Mouse (Mus musculus): Measurements from ENCODE around the gene Il2rb.

The Il2rb gene

GRCm38 (mm10) chr15:78494968-78495406, at the start of gene Il2rb:
Gene Il2rb (minus strand): TSS chr15:78495271.
- peak; percentile 25 to 32 for DNase-seq (ENCODE audit: low spot score in 2 of 2)

GRCm38 (mm10) chr15:78544561-78545001, 49.5 kb upstream of the Il2rb start, which contains the start of gene Sstr3:
Gene Sstr3 (minus strand): TSS chr15:78544685.
- DNase-seq (ENCODE audit: low spot score in 2 of 2), result no peak

- DNase-seq (ENCODE audit: low spot score in 2 of 2), result no peak
Measured at GRCm38 (mm10) chr15:78544041-78544440, 49.0 kb upstream of the Il2rb start.

- DNase-seq (ENCODE audit: low spot score in 2 of 2), result no peak
Measured at GRCm38 (mm10) chr15:78542767-78543303, 47.8 kb upstream of the Il2rb start.

- no peak for DNase-seq (ENCODE audit: low spot score in 2 of 2)
Measured at GRCm38 (mm10) chr15:78542098-78542766, 47.2 kb upstream of the Il2rb start.

- DNase-seq (ENCODE audit: low spot score in 2 of 2), result no peak
Measured at GRCm38 (mm10) chr15:78541606-78542005, 46.5 kb upstream of the Il2rb start.

- DNase-seq (ENCODE audit: low spot score in 2 of 2), result no peak
Measured at GRCm38 (mm10) chr15:78541036-78541435, 46.0 kb upstream of the Il2rb start.

GRCm38 (mm10) chr15:78535723-78536421, 40.8 kb upstream of the Il2rb start:
- DNase-seq (ENCODE audit: low spot score in 2 of 2), result no peak

- no peak for DNase-seq (ENCODE audit: low spot score in 2 of 2)
Measured at GRCm38 (mm10) chr15:78533346-78533835, 38.3 kb upstream of the Il2rb start.

GRCm38 (mm10) chr15:78532566-78533345, 37.7 kb upstream of the Il2rb start:
- DNase-seq (ENCODE audit: low spot score in 2 of 2), result no peak

GRCm38 (mm10) chr15:78531901-78532469, 36.9 kb upstream of the Il2rb start:
- peak; percentile 89 to 96 for DNase-seq (ENCODE audit: low spot score in 2 of 2)

- DNase-seq (ENCODE audit: low spot score in 2 of 2), result no peak
Measured at GRCm38 (mm10) chr15:78531451-78531720, 36.3 kb upstream of the Il2rb start.

GRCm38 (mm10) chr15:78530671-78531450, 35.8 kb upstream of the Il2rb start, which contains the start of gene C1qtnf6:
Gene C1qtnf6 (minus strand): TSS chr15:78531416.
- DNase-seq (ENCODE audit: low spot score in 2 of 2), result no peak

- DNase-seq (ENCODE audit: low spot score in 2 of 2), result no peak
Measured at GRCm38 (mm10) chr15:78530141-78530540, 35.1 kb upstream of the Il2rb start.

GRCm38 (mm10) chr15:78529428-78529990, 34.4 kb upstream of the Il2rb start:
- no peak for DNase-seq (ENCODE audit: low spot score in 2 of 2)

GRCm38 (mm10) chr15:78528726-78529411, 33.8 kb upstream of the Il2rb start:
- no peak for DNase-seq (ENCODE audit: low spot score in 2 of 2)

GRCm38 (mm10) chr15:78527973-78528372, 32.9 kb upstream of the Il2rb start:
- peak in 1 of 2 experiments; percentile 29 for DNase-seq (ENCODE audit: low spot score in 2 of 2)

- DNase-seq (ENCODE audit: low spot score in 2 of 2), result no peak
Measured at GRCm38 (mm10) chr15:78524163-78524562, 29.1 kb upstream of the Il2rb start.

GRCm38 (mm10) chr15:78521892-78522291, 26.8 kb upstream of the Il2rb start:
- no peak for DNase-seq (ENCODE audit: low spot score in 2 of 2)

GRCm38 (mm10) chr15:78521331-78521730, 26.3 kb upstream of the Il2rb start:
- no peak for DNase-seq (ENCODE audit: low spot score in 2 of 2)

Measured in thymus, postnatal 10 days (tissue).